Mouse (Mus musculus) heart, adult 9 months (tissue): ENCODE measurements around the gene Stra6l.

Experiments used
- DNase-seq, 2 experiments: peaks; one replicate each; pipeline ENCODE4 v3.0.0; 2022; ENCODE audit warnings: low spot score in 2 of 2

Gene Stra6l

GRCm38 (mm10) chr4:45848109-45848824 lies at the start of gene Stra6l:
Gene Stra6l, plus strand, starts transcription at chr4:45848664.
- DNase-seq = no peak

GRCm38 (mm10) chr4:45798964-45799363 lies 49.5 kb upstream of the Stra6l start, which contains the start of gene Aldh1b1:
Gene Aldh1b1, plus strand, starts transcription at chr4:45799022.
- DNase-seq = peak; percentile 53 to 59

- no peak for DNase-seq
Observed at GRCm38 (mm10) chr4:45799956-45800537, 48.4 kb upstream of the Stra6l start.

- DNase-seq = no peak
Observed at GRCm38 (mm10) chr4:45802900-45803299, 45.6 kb upstream of the Stra6l start.

GRCm38 (mm10) chr4:45808034-45808433 lies 40.4 kb upstream of the Stra6l start:
- no peak for DNase-seq

- DNase-seq = no peak
Observed at GRCm38 (mm10) chr4:45811250-45811649, 37.2 kb upstream of the Stra6l start.

GRCm38 (mm10) chr4:45815542-45815941 lies 32.9 kb upstream of the Stra6l start:
- no peak for DNase-seq

GRCm38 (mm10) chr4:45818814-45819207 lies 29.7 kb upstream of the Stra6l start:
- DNase-seq = no peak

- DNase-seq = peak; percentile 25 to 28
Observed at GRCm38 (mm10) chr4:45819208-45819931, 29.1 kb upstream of the Stra6l start.

GRCm38 (mm10) chr4:45820074-45820830 lies 28.2 kb upstream of the Stra6l start:
- peak; percentile 32 to 46 for DNase-seq

- no peak for DNase-seq
Observed at GRCm38 (mm10) chr4:45821995-45822394, 26.5 kb upstream of the Stra6l start.

- no peak for DNase-seq
Observed at GRCm38 (mm10) chr4:45822781-45823575, 25.5 kb upstream of the Stra6l start.

GRCm38 (mm10) chr4:45824049-45824760 lies 24.3 kb upstream of the Stra6l start:
- no peak for DNase-seq

- no peak for DNase-seq
Observed at GRCm38 (mm10) chr4:45824761-45825556, 23.5 kb upstream of the Stra6l start.

GRCm38 (mm10) chr4:45826275-45827040 lies 22.0 kb upstream of the Stra6l start, which contains the start of gene Igfbpl1:
Gene Igfbpl1, minus strand, starts transcription at chr4:45826923.
- no peak for DNase-seq

GRCm38 (mm10) chr4:45829907-45830759 lies 18.3 kb upstream of the Stra6l start:
- no peak for DNase-seq

GRCm38 (mm10) chr4:45831996-45832395 lies 16.5 kb upstream of the Stra6l start:
- no peak for DNase-seq

- DNase-seq = no peak
Observed at GRCm38 (mm10) chr4:45833461-45833860, 15.0 kb upstream of the Stra6l start.
